In genomic region chr6:87270452-87270851, GRCm38 (mm10) we compare ENCODE assay signal across 9 mouse cellular contexts.
DNase-seq lines count a peak whose midpoint lies in the region; ATAC-seq and TF ChIP-seq lines count a peak whose summit lies in the region.
"Had no signal": no experiment of that assay in that cellular context is flagged by ENCODE, and none has a peak within 500 bp of the region (broad histone marks: within the 10 kb centered on the region; RNA-seq: fewer than 3 reads in every experiment).

No protein-coding gene starts in this region.

- H3K27me3 ChIP-seq in kidney, embryonic 16.5 days (ENCODE audit: insufficient read depth, low read length): 0 out of 2 replicates have a peak, but pooled peaks cover 4% of the 10 kb centered on the region
- H3K27me3 ChIP-seq in embryonic facial prominence, embryonic 10.5 days (replicated peaks; ENCODE audit: low read depth, poor library complexity, severe bottlenecking): no peaks in the 10 kb centered on the region
- no peaks in the 10 kb centered on the region for H3K27me3 ChIP-seq in hindbrain, embryonic 15.5 days
- no peaks in the 10 kb centered on the region for H3K27me3 ChIP-seq in midbrain, postnatal 0 days (ENCODE audit: insufficient read depth, low read length)

- peak; percentile 49; the same call in 1 of the 2 replicates for ATAC-seq in kidney, embryonic 16.5 days (ENCODE audit: low FRiP score, low TSS enrichment)
- ATAC-seq in hindbrain, embryonic 15.5 days (ENCODE audit: low FRiP score, low read depth): peak; percentile 63; the same call in 1 of the 2 replicates
- ATAC-seq in midbrain, postnatal 0 days (ENCODE audit: low FRiP score): no peak

- WGBS in kidney, embryonic 16.5 days: 13% methylated on average over 7 of the region's 7 CpGs
- 44% methylated on average over 7 of the region's 7 CpGs for WGBS in embryonic facial prominence, embryonic 10.5 days
- 30% methylated on average over 7 of the region's 7 CpGs for WGBS in hindbrain, embryonic 15.5 days
- 28% methylated on average over 7 of the region's 7 CpGs for WGBS in midbrain, postnatal 0 days

- H3K27ac ChIP-seq in kidney, embryonic 16.5 days (ENCODE audit: low read length): peak overlapping the region; percentile 63
- H3K27ac ChIP-seq in embryonic facial prominence, embryonic 10.5 days (replicated peaks): peak overlapping the region; percentile 14; the same call in 1 of the 2 replicates
- peak overlapping the region; percentile 52; the same call in 1 of the 2 replicates for H3K27ac ChIP-seq in hindbrain, embryonic 15.5 days (replicated peaks)
- no peak overlapping the region for H3K27ac ChIP-seq in midbrain, postnatal 0 days (ENCODE audit: low read depth, low read length)
- H3K27ac ChIP-seq: liver, embryonic 14.5 days had no signal

- no peak for TF ChIP-seq CTCF in midbrain, postnatal 0 days (IDR thresholded peaks at IDR 0.05)

- H3K36me3 ChIP-seq in kidney, embryonic 16.5 days (ENCODE audit: insufficient read depth, low read length): peaks cover 8% of the 10 kb centered on the region
- H3K36me3 ChIP-seq in embryonic facial prominence, embryonic 10.5 days (replicated peaks): peaks cover 38% of the 10 kb centered on the region
- H3K36me3 ChIP-seq in hindbrain, embryonic 15.5 days: no peaks in the 10 kb centered on the region
- H3K36me3 ChIP-seq in midbrain, postnatal 0 days (ENCODE audit: insufficient read depth, low read length): 0 out of 2 replicates have a peak, but pooled peaks cover 3% of the 10 kb centered on the region

- H3K9me3 ChIP-seq in kidney, embryonic 16.5 days (ENCODE audit: low read length): peaks cover 6% of the 10 kb centered on the region
- H3K9me3 ChIP-seq in embryonic facial prominence, embryonic 10.5 days: peaks cover 9% of the 10 kb centered on the region; the same call in 1 of the 2 replicates
- H3K9me3 ChIP-seq in hindbrain, embryonic 15.5 days: no peaks in the 10 kb centered on the region
- H3K9me3 ChIP-seq in midbrain, postnatal 0 days (ENCODE audit: low read length): no peaks in the 10 kb centered on the region

- DNase-seq in kidney, adult 11 months: no peak
- peak; percentile 38 for DNase-seq in embryonic facial prominence, embryonic 10.5 days (ENCODE audit: low spot score)
- peak; percentile 55 for DNase-seq in midbrain, postnatal 0 days (ENCODE audit: low spot score)
- DNase-seq in gastrocnemius, adult 8-10 months (ENCODE audit: low spot score in 2 of 2): no peak
- no peak for DNase-seq in adipocyte (ENCODE audit: low spot score)
- DNase-seq in spleen, postnatal 36 days (ENCODE audit: low spot score in 2 of 2): no peak

- H3K9ac ChIP-seq in kidney, embryonic 16.5 days (replicated peaks; ENCODE audit: low read length): no peak overlapping the region
- H3K9ac ChIP-seq in hindbrain, embryonic 15.5 days: no peak overlapping the region
- no peak overlapping the region for H3K9ac ChIP-seq in midbrain, postnatal 0 days (replicated peaks; ENCODE audit: low read length, poor library complexity, severe bottlenecking)
- H3K9ac ChIP-seq: liver, embryonic 14.5 days had no signal

- H3K4me3 ChIP-seq in kidney, embryonic 16.5 days (ENCODE audit: low read length): no peak overlapping the region
- H3K4me3 ChIP-seq in embryonic facial prominence, embryonic 10.5 days: no peak overlapping the region
- H3K4me3 ChIP-seq in hindbrain, embryonic 15.5 days: no peak overlapping the region
- no peak overlapping the region for H3K4me3 ChIP-seq in midbrain, postnatal 0 days (ENCODE audit: low read depth, low read length)

- 0 out of 2 replicates have a peak overlapping the region, but pooled peaks have one; percentile 10 for H3K4me2 ChIP-seq in kidney, embryonic 16.5 days (replicated peaks; ENCODE audit: low read depth, low read length)
- H3K4me2 ChIP-seq in hindbrain, embryonic 15.5 days: no peak overlapping the region
- no peak overlapping the region for H3K4me2 ChIP-seq in midbrain, postnatal 0 days (ENCODE audit: low read depth, low read length, poor library complexity, severe bottlenecking)

- peaks cover 26% of the 10 kb centered on the region for H3K4me1 ChIP-seq in kidney, embryonic 16.5 days (ENCODE audit: insufficient read depth, low read length)
- peaks cover 40% of the 10 kb centered on the region for H3K4me1 ChIP-seq in embryonic facial prominence, embryonic 10.5 days
- H3K4me1 ChIP-seq in hindbrain, embryonic 15.5 days (replicated peaks): peaks cover 14% of the 10 kb centered on the region
- no peaks in the 10 kb centered on the region for H3K4me1 ChIP-seq in midbrain, postnatal 0 days (ENCODE audit: insufficient read depth, low read length)

Comparison
In these comparisons a context has a peak if more than half of its experiments do, and no peak if none do; other contexts are left out.
1. DNase-seq: peak in embryonic facial prominence, embryonic 10.5 days (single experiment) and midbrain, postnatal 0 days (single experiment); none in kidney, adult 11 months (single experiment), gastrocnemius, adult 8-10 months (0 of 2), adipocyte (single experiment) and spleen, postnatal 36 days (0 of 2).